Mouse (Mus musculus): Measurements from ENCODE around the gene Aamdc. TPM values are rescaled to one million over a fixed set of nuclear protein-coding genes. Genes with fewer than 3 reads are reported as not detected.

Gene Aamdc
- polyA plus RNA-seq, 1 experiment = 39.7 TPM

DNA sequence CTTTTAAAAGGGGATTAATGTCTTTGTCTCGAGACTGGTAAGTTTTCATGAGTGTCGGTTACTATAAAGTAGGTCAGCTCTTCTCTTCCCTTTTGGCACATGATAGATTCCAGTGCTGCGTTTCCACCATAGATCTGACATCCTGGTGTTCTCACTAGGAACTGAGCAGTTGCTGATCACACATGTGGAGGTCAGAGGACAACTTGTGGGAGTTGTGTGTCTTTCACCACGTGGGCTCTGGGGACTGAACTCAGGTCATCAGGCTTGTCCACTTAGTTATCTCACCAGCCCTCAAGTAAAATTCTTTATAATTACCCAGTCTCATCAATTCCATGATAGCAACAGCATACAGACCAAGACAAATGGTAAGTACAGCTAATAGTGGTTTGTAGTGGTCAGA is 9.9 kb downstream of the Aamdc start:
- Histone ChIP-seq H3K4me3 (ENCODE audit: low read depth, low read length) (no peak overlapping the region), H3K4me1 (ENCODE audit: control insufficient read depth, insufficient read depth, insufficient read length, low read length) (no peaks in the 10 kb centered on the region), H3K36me3 (ENCODE audit: control insufficient read depth, insufficient read depth, low read length) (peaks cover 28% of the 10 kb centered on the region), H3K27ac (ENCODE audit: insufficient read depth, low read depth, low read length) (no peak overlapping the region), H3K27me3 (ENCODE audit: control insufficient read depth, insufficient read depth, low read length) (no peaks in the 10 kb centered on the region)
- TF ChIP-seq CTCF (IDR thresholded peaks at IDR 0.05; ENCODE audit: extremely low read depth, insufficient read length, insufficient replicate concordance, low read depth, low read length) (no peak), POLR2A (IDR thresholded peaks at IDR 0.05; ENCODE audit: low read depth, low read length) (no peak)
- WGBS = 77% methylated on average over 4 of the region's 4 CpGs

DNA sequence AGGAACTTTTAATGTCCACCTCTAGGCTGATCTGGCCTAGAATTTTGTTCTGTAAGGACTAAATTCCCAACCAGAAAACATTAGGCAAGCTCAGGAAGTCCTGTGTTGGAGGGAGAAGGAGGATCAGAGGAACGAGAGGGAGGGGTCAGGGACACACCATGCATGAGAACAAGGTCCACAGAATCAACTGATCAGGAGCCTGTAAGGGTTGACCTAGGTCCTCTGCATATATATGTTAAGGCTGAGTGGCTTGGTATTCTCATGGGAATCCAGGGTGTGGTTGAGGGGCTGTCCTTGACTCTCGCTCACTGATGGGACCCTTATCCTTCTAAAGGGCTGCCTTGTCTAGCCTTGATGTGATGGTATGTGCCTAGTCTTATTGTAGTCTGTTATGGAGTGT is 15.7 kb downstream of the Aamdc start:
- H3K27ac ChIP-seq (ENCODE audit: insufficient read depth, low read depth, low read length) = no peak overlapping the region
- H3K27me3 ChIP-seq (ENCODE audit: control insufficient read depth, insufficient read depth, low read length) = no peaks in the 10 kb centered on the region
- H3K36me3 ChIP-seq (ENCODE audit: control insufficient read depth, insufficient read depth, low read length) = peaks cover 20% of the 10 kb centered on the region
- WGBS = 74% methylated on average over 2 of the region's 2 CpGs
- no peak for TF ChIP-seq CTCF (IDR thresholded peaks at IDR 0.05; ENCODE audit: extremely low read depth, insufficient read length, insufficient replicate concordance, low read depth, low read length)
- TF ChIP-seq POLR2A (IDR thresholded peaks at IDR 0.05; ENCODE audit: low read depth, low read length) = no peak
- no peaks in the 10 kb centered on the region for H3K4me1 ChIP-seq (ENCODE audit: control insufficient read depth, insufficient read depth, insufficient read length, low read length)
- H3K4me3 ChIP-seq (ENCODE audit: low read depth, low read length) = no peak overlapping the region

DNA sequence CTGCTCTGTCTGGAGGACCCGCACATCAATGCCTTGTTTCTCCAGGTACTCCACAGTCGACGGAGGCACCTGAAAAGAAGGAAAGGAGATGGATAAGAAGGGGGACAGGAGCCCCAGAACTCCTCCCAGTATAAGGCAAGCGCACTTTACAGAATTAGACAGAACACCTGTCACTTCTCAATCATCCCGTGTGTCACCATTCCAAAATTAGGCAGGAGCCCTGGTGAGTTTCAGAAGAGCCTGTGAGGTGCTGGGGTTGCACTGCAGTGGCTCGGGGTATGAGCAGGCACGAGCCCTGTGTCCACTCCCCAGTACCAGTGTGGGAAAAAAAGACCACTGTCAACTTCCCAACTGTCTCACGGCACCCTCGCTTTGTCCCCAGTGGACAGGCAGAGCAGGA is 28.6 kb downstream of the Aamdc start:
- Histone ChIP-seq H3K27me3 (ENCODE audit: control insufficient read depth, insufficient read depth, low read length) (no peaks in the 10 kb centered on the region), H3K4me1 (ENCODE audit: control insufficient read depth, insufficient read depth, insufficient read length, low read length) (peaks cover 3% of the 10 kb centered on the region; the same call in 1 of the 2 replicates), H3K36me3 (ENCODE audit: control insufficient read depth, insufficient read depth, low read length) (peaks cover 17% of the 10 kb centered on the region), H3K4me3 (ENCODE audit: low read depth, low read length) (no peak overlapping the region), H3K27ac (ENCODE audit: insufficient read depth, low read depth, low read length) (no peak overlapping the region)
- 89% methylated on average over 9 of the region's 9 CpGs for WGBS
- no peak for TF ChIP-seq POLR2A (IDR thresholded peaks at IDR 0.05; ENCODE audit: low read depth, low read length)
- TF ChIP-seq CTCF (IDR thresholded peaks at IDR 0.05; ENCODE audit: extremely low read depth, insufficient read length, insufficient replicate concordance, low read depth, low read length) = no peak

DNA sequence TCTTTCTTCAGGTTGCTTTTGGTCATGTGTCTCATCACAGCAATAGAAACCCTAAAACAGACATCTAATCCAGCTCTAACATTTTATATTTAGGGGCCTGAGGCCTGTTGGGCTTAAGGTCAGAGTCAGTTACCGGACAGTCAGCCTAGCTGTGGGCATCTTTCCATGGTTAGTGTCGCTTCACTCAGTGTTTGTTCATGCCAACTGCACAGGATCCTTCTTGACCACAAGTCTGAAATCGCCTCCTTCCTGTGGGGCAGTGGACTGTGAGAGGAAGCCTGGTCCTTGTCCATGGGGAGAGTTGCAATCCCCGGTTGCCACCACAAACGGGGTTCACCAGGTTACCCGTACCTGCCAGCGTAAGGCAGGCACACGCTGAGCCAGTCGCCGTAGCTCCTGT is 30.0 kb downstream of the Aamdc start:
- H3K4me1 ChIP-seq (ENCODE audit: control insufficient read depth, insufficient read depth, insufficient read length, low read length) = peaks cover 3% of the 10 kb centered on the region; the same call in 1 of the 2 replicates
- H3K36me3 ChIP-seq (ENCODE audit: control insufficient read depth, insufficient read depth, low read length) = peaks cover 21% of the 10 kb centered on the region
- no peak overlapping the region for H3K27ac ChIP-seq (ENCODE audit: insufficient read depth, low read depth, low read length)
- whole genome bisulfite sequencing = 95% methylated on average over 10 of the region's 10 CpGs
- no peak overlapping the region for H3K4me3 ChIP-seq (ENCODE audit: low read depth, low read length)
- no peak for TF ChIP-seq CTCF (IDR thresholded peaks at IDR 0.05; ENCODE audit: extremely low read depth, insufficient read length, insufficient replicate concordance, low read depth, low read length)
- no peak for TF ChIP-seq POLR2A (IDR thresholded peaks at IDR 0.05; ENCODE audit: low read depth, low read length)
- no peaks in the 10 kb centered on the region for H3K27me3 ChIP-seq (ENCODE audit: control insufficient read depth, insufficient read depth, low read length)

DNA sequence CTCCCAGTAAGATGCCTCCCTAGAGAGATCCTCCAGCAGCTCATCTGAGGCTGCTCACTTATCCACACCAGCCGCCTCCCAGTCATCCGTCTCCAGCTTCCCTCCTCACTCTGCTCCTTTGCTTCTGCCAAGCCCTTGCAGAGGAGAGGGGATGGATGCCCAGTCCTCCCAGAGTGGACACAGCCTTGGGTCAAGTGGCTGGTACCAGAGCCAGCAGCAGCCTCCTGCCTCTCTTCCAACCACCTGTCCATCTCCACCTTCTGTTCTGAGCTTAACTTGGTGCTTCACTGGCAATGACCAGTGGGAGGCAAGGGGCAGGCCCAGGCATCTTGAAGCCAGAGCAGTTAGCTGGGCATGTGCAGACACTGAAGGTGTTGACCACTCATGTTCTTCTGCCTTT is 32.8 kb downstream of the Aamdc start:
- TF ChIP-seq POLR2A (IDR thresholded peaks at IDR 0.05; ENCODE audit: low read depth, low read length) (no peak), CTCF (IDR thresholded peaks at IDR 0.05; ENCODE audit: extremely low read depth, insufficient read length, insufficient replicate concordance, low read depth, low read length) (no peak)
- no peaks in the 10 kb centered on the region for H3K27me3 ChIP-seq (ENCODE audit: control insufficient read depth, insufficient read depth, low read length)
- H3K36me3 ChIP-seq (ENCODE audit: control insufficient read depth, insufficient read depth, low read length) = peaks cover 28% of the 10 kb centered on the region
- H3K4me1 ChIP-seq (ENCODE audit: control insufficient read depth, insufficient read depth, insufficient read length, low read length) = peaks cover 3% of the 10 kb centered on the region; the same call in 1 of the 2 replicates
- no peak overlapping the region for H3K27ac ChIP-seq (ENCODE audit: insufficient read depth, low read depth, low read length)
- 95% methylated on average over 2 of the region's 2 CpGs for WGBS
- no peak overlapping the region for H3K4me3 ChIP-seq (ENCODE audit: low read depth, low read length)

DNA sequence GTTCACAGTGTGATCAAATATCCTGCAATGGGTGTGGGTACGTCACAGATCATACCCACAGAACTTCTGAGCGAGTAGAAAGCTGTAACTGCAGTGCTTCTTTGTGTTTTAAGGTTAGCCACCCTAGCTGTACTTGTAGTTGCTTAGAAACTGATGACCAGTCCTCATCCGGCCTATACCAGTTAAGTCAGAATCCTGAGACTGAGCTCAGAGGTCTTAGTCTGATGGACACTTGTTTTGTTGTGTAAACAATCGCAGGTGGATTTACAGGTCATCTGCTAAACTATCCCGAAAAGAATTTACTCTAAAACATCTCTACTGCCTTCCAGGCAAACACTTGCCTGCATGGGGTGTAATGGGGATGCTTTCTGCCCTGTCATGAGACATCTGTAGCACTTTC is 42.7 kb downstream of the Aamdc start:
- TF ChIP-seq CTCF (IDR thresholded peaks at IDR 0.05; ENCODE audit: extremely low read depth, insufficient read length, insufficient replicate concordance, low read depth, low read length) (no peak), POLR2A (IDR thresholded peaks at IDR 0.05; ENCODE audit: low read depth, low read length) (no peak)
- Histone ChIP-seq H3K4me3 (ENCODE audit: low read depth, low read length) (no peak overlapping the region), H3K27ac (ENCODE audit: insufficient read depth, low read depth, low read length) (no peak overlapping the region), H3K27me3 (ENCODE audit: control insufficient read depth, insufficient read depth, low read length) (no peaks in the 10 kb centered on the region), H3K4me1 (ENCODE audit: control insufficient read depth, insufficient read depth, insufficient read length, low read length) (no peaks in the 10 kb centered on the region), H3K36me3 (ENCODE audit: control insufficient read depth, insufficient read depth, low read length) (peaks cover 57% of the 10 kb centered on the region)
- WGBS = 89% methylated on average over 5 of the region's 5 CpGs

DNA sequence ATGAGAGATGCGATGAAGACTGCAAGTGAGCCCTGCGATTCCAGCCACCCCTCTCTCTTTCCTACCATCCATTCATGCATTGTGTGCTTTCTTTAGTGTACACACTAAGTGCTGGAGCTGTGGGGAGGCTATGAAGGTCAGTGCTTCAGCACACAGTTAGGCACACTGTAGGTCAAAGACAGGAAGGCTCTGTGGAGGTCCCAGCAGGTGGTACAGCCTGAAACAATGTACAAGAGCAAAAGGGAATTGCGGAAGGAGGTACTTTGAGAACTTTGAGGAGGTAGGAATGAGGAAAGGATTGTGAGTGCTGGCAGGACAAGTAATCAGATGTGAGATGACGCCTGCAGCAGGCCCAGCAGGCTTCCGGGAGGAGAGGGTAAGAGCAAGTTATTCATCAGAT is 43.8 kb downstream of the Aamdc start:
- 95% methylated on average over 5 of the region's 5 CpGs for WGBS
- TF ChIP-seq POLR2A (IDR thresholded peaks at IDR 0.05; ENCODE audit: low read depth, low read length) = no peak
- no peak for TF ChIP-seq CTCF (IDR thresholded peaks at IDR 0.05; ENCODE audit: extremely low read depth, insufficient read length, insufficient replicate concordance, low read depth, low read length)
- Histone ChIP-seq H3K4me1 (ENCODE audit: control insufficient read depth, insufficient read depth, insufficient read length, low read length) (no peaks in the 10 kb centered on the region), H3K27me3 (ENCODE audit: control insufficient read depth, insufficient read depth, low read length) (no peaks in the 10 kb centered on the region), H3K36me3 (ENCODE audit: control insufficient read depth, insufficient read depth, low read length) (peaks cover 55% of the 10 kb centered on the region), H3K27ac (ENCODE audit: insufficient read depth, low read depth, low read length) (no peak overlapping the region), H3K4me3 (ENCODE audit: low read depth, low read length) (no peak overlapping the region)

DNA sequence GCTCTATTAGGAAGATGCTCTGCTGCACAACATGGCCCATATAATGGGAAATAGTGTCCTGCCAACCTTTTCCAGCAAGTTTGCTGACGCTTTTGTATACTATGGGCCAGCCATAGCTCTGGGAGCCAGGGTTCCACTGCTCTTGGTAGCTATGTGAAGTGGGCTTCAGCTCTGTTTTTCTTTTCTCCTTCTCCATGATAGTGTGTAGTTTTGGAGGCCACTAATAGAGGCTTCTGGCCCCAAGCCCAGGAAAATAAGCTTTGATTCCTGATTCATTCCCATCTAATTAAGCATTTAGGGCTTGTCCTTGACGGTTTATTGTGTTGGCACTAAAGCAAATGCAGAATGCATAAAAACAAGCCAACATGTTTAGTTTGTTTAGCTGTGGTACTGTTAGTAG is 59.4 kb downstream of the Aamdc start:
- TF ChIP-seq CTCF (IDR thresholded peaks at IDR 0.05; ENCODE audit: extremely low read depth, insufficient read length, insufficient replicate concordance, low read depth, low read length) = no peak
- TF ChIP-seq POLR2A (IDR thresholded peaks at IDR 0.05; ENCODE audit: low read depth, low read length) = no peak
- H3K27me3 ChIP-seq (ENCODE audit: control insufficient read depth, insufficient read depth, low read length) = no peaks in the 10 kb centered on the region
- no peak overlapping the region for H3K27ac ChIP-seq (ENCODE audit: insufficient read depth, low read depth, low read length)
- no peaks in the 10 kb centered on the region for H3K4me1 ChIP-seq (ENCODE audit: control insufficient read depth, insufficient read depth, insufficient read length, low read length)
- no peak overlapping the region for H3K4me3 ChIP-seq (ENCODE audit: low read depth, low read length)
- 87% methylated on average over 2 of the region's 2 CpGs for WGBS
- H3K36me3 ChIP-seq (ENCODE audit: control insufficient read depth, insufficient read depth, low read length) = peaks cover 37% of the 10 kb centered on the region
